ENCODE assay signal across 20 mouse cellular contexts in genomic region chr1:156777896-156778295, GRCm38 (mm10). TPM values are rescaled to one million over a fixed set of nuclear protein-coding genes. Genes with fewer than 3 reads are reported as not detected.
DNase-seq lines count a peak whose midpoint lies in the region; ATAC-seq and TF ChIP-seq lines count a peak whose summit lies in the region.
"Had no signal": no experiment of that assay in that cellular context is flagged by ENCODE, and none has a peak within 500 bp of the region (broad histone marks: within the 10 kb centered on the region; RNA-seq: fewer than 3 reads in every experiment).

No protein-coding gene starts in this region.

- H3K4me3 ChIP-seq in kidney, embryonic 14.5 days (ENCODE audit: low read length) = no peak overlapping the region
- H3K4me3 ChIP-seq in kidney, adult 2 months (ENCODE audit: insufficient read depth, low read depth, low read length) = no peak overlapping the region
- H3K4me3 ChIP-seq in limb, embryonic 15.5 days = no peak overlapping the region
- H3K4me3 ChIP-seq: embryonic facial prominence, embryonic 15.5 days; erythroblast, embryonic 14.5 days; forebrain, embryonic 10.5 days; gastrocnemius, adult 2 months; hindbrain, embryonic 12.5 days had no signal

- H3K9ac ChIP-seq in kidney, embryonic 14.5 days (ENCODE audit: low read depth, low read length) = no peak overlapping the region
- H3K9ac ChIP-seq in limb, embryonic 15.5 days = no peak overlapping the region
- H3K9ac ChIP-seq: embryonic facial prominence, embryonic 15.5 days; hindbrain, embryonic 12.5 days had no signal

- no peak for TF ChIP-seq CTCF in kidney, adult 2 months (conservative IDR thresholded peaks at IDR 0.05; ENCODE audit: insufficient read depth, insufficient read length, low read depth, low read length)

- WGBS in kidney, embryonic 14.5 days = 17% methylated on average over 4 of the region's 4 CpGs
- whole genome bisulfite sequencing in kidney, adult 2 months = 71% methylated on average over 4 of the region's 4 CpGs
- WGBS in limb, embryonic 15.5 days = 81% methylated on average over 4 of the region's 4 CpGs

- no peak overlapping the region for H3K4me2 ChIP-seq in kidney, embryonic 14.5 days (replicated peaks; ENCODE audit: low read depth, low read length)
- no peak overlapping the region for H3K4me2 ChIP-seq in limb, embryonic 15.5 days
- H3K4me2 ChIP-seq: embryonic facial prominence, embryonic 15.5 days; hindbrain, embryonic 12.5 days had no signal

- ATAC-seq in kidney, embryonic 14.5 days (ENCODE audit: low FRiP score, low TSS enrichment) = peak; percentile 10; the same call in 1 of the 2 replicates
- no peak for ATAC-seq in limb, embryonic 15.5 days (ENCODE audit: insufficient number of reproducible peaks, low FRiP score, low TSS enrichment, low read depth)
- ATAC-seq in activated CD4-positive, CD25-positive, alpha-beta regulatory T cell, adult 4 months = no peak
- ATAC-seq: forebrain, embryonic 14.5 days had no signal

- H3K9me3 ChIP-seq in kidney, embryonic 14.5 days (ENCODE audit: control insufficient read depth, low read length) = no peaks in the 10 kb centered on the region
- H3K9me3 ChIP-seq in limb, embryonic 15.5 days = no peaks in the 10 kb centered on the region
- H3K9me3 ChIP-seq: embryonic facial prominence, embryonic 15.5 days; forebrain, embryonic 10.5 days; hindbrain, embryonic 12.5 days had no signal

- no peaks in the 10 kb centered on the region for H3K36me3 ChIP-seq in kidney, embryonic 14.5 days (ENCODE audit: control insufficient read depth, insufficient read depth, low read length)
- no peaks in the 10 kb centered on the region for H3K36me3 ChIP-seq in kidney, adult 2 months (ENCODE audit: control insufficient read depth, insufficient read depth, low read length)
- no peaks in the 10 kb centered on the region for H3K36me3 ChIP-seq in limb, embryonic 15.5 days
- H3K36me3 ChIP-seq: embryonic facial prominence, embryonic 15.5 days; forebrain, embryonic 10.5 days; hindbrain, embryonic 12.5 days had no signal

- peak overlapping the region; percentile 38; the same call in 1 of the 2 replicates for H3K27ac ChIP-seq in kidney, embryonic 14.5 days (ENCODE audit: low read depth, low read length)
- H3K27ac ChIP-seq in kidney, adult 2 months (ENCODE audit: insufficient read depth, low read depth, low read length) = no peak overlapping the region
- H3K27ac ChIP-seq in limb, embryonic 15.5 days = peak overlapping the region; percentile 35; the same call in 1 of the 2 replicates
- H3K27ac ChIP-seq: embryonic facial prominence, embryonic 15.5 days; forebrain, embryonic 10.5 days; gastrocnemius, adult 2 months; hindbrain, embryonic 12.5 days had no signal

- DNase-seq in kidney, adult 2 months = no peak
- peak; percentile 76 for DNase-seq in kidney, postnatal 10 days
- no peak for DNase-seq in kidney, adult 9 months
- DNase-seq in kidney, postnatal 14 days = peak; percentile 56
- DNase-seq: adrenal gland, postnatal 14 days; cerebellum, adult 11-12 months; cerebellum, adult 9-10 months; cerebellum, postnatal 25 days; gastrocnemius, adult 2 months; gastrocnemius, postnatal 25 days; heart, postnatal 10 days; heart, postnatal 4 days had no signal

- no peaks in the 10 kb centered on the region for H3K27me3 ChIP-seq in kidney, embryonic 14.5 days (ENCODE audit: control insufficient read depth, insufficient read depth, low read length)
- no peaks in the 10 kb centered on the region for H3K27me3 ChIP-seq in kidney, adult 2 months (replicated peaks; ENCODE audit: control insufficient read depth, insufficient read depth, low read length)
- no peaks in the 10 kb centered on the region for H3K27me3 ChIP-seq in limb, embryonic 15.5 days
- H3K27me3 ChIP-seq: embryonic facial prominence, embryonic 15.5 days; hindbrain, embryonic 12.5 days had no signal

- H3K4me1 ChIP-seq in kidney, embryonic 14.5 days (ENCODE audit: control insufficient read depth, insufficient read depth, low read length) = peaks cover 40% of the 10 kb centered on the region
- no peaks in the 10 kb centered on the region for H3K4me1 ChIP-seq in kidney, adult 2 months (ENCODE audit: control insufficient read depth, insufficient read depth, low read length)
- H3K4me1 ChIP-seq in limb, embryonic 15.5 days = peaks cover 50% of the 10 kb centered on the region

- TF ChIP-seq POLR2A in kidney, adult 2 months (IDR thresholded peaks at IDR 0.05; ENCODE audit: low read depth, low read length) = no peak

RNA-seq across cellular contexts. Expression of gene Fam20b, which starts 59.0 kb away (rescaled TPM):
- polyA plus RNA-seq in kidney, embryonic 14.5 days (2014; fragmentation: Nextera tagmentation; extraction: Ambion mirVana) = 24.3 and 37.3 TPM in 2 replicates
- 42.2 and 43.6 TPM in 2 replicates for polyA plus RNA-seq in kidney, adult 2 months (2012; rRNA removed)
- 28.8 and 32.5 TPM in 2 replicates for polyA plus RNA-seq in limb, embryonic 15.5 days (2015; fragmentation: Nextera tagmentation; extraction: Ambion mirVana)
- 10 to 100 TPM; 11.2 to 12.4 TPM for polyA plus RNA-seq in activated CD4-positive, CD25-positive, alpha-beta regulatory T cell, adult 4 months (2017; shearing (Covaris generic))

Comparison
In these comparisons a context has a peak if more than half of its experiments do, and no peak if none do; other contexts are left out.
1. DNase-seq: peak in kidney, postnatal 10 days (single experiment) and kidney, postnatal 14 days (single experiment); none in kidney, adult 2 months (single experiment) and kidney, adult 9 months (single experiment).